Mouse (Mus musculus) G1E (cell line): ENCODE data around the gene Cbfa2t2.

ENCODE experiments used
- CTCF ChIP-seq: IDR thresholded peaks from 2 replicates; pipeline ENCODE4 v1.5.1; 2012; ENCODE audit warnings: low read depth, low read length, inconsistent platforms, mixed read lengths
- POLR2AphosphoS5 ChIP-seq: IDR thresholded peaks from 2 replicates; pipeline ENCODE4 v1.6.1; 2012; ENCODE audit warnings: low read depth, low read length, inconsistent platforms; ENCODE audit not compliant: insufficient replicate concordance
- TAL1 ChIP-seq: conservative IDR thresholded peaks from 2 replicates; pipeline ENCODE4 v1.6.1; 2012; ENCODE audit warnings: low read depth, low read length, inconsistent platforms, mixed read lengths

- no peak for TF ChIP-seq CTCF
- TF ChIP-seq POLR2AphosphoS5, result no peak
- TF ChIP-seq TAL1, result no peak
Measured at GRCm38 (mm10) chr2:154426188-154426904, 9.9 kb upstream of the Cbfa2t2 start.
